Mouse (Mus musculus) heart, postnatal 0 days (tissue): ENCODE measurements around the gene Atp5g2. TPM values are rescaled to one million over a fixed set of nuclear protein-coding genes. Genes with fewer than 3 reads are reported as not detected.

ENCODE experiments used
- ATAC-seq: fragments of 200-750 bp; cut with Nextera tagmentation; 2 replicates; pipeline ENCODE4 v1.8.0; 2017; ENCODE audit warnings: low read depth, moderate number of reproducible peaks, moderate library complexity; ENCODE audit not compliant: insufficient read depth
- DNase-seq: peaks from one replicate; pipeline ENCODE4 v3.0.0-alpha.2; 2016; ENCODE audit warnings: low spot score
- H3K27ac ChIP-seq: fragments of 300-500 bp; sonication (generic); 2 replicates; pipeline ENCODE4 v1.5.1; 2014; ENCODE audit warnings: low read depth, mild to moderate bottlenecking
- H3K27me3 ChIP-seq: fragments of 300-500 bp; sonication (generic); 2 replicates; pipeline ENCODE4 v1.6.1; 2014; ENCODE audit warnings: low read length, mixed read lengths; ENCODE audit not compliant: control insufficient read depth, insufficient read depth
- H3K36me3 ChIP-seq: fragments of 300-500 bp; sonication (generic); replicated peaks from 2 replicates; pipeline ENCODE4 v1.6.1; 2014; ENCODE audit warnings: low read length, mixed read lengths; ENCODE audit not compliant: control insufficient read depth, insufficient read depth
- H3K4me1 ChIP-seq: fragments of 300-500 bp; sonication (generic); 2 replicates; pipeline ENCODE4 v1.6.1; 2014; ENCODE audit warnings: antibody characterized with exemption; ENCODE audit not compliant: control insufficient read depth, insufficient read depth
- H3K4me2 ChIP-seq: fragments of 300-500 bp; sonication (generic); 2 replicates; pipeline ENCODE4 v1.6.1; 2014; ENCODE audit warnings: low read depth, mild to moderate bottlenecking, low read length, moderate library complexity
- H3K4me3 ChIP-seq: fragments of 300-500 bp; sonication (generic); 2 replicates; pipeline ENCODE4 v1.5.1; 2014; ENCODE audit warnings: low read depth, low read length
- H3K9ac ChIP-seq: fragments of 300-500 bp; sonication (generic); replicated peaks from 2 replicates; pipeline ENCODE4 v1.6.1; 2014; ENCODE audit warnings: low read depth, low read length, mixed read lengths
- H3K9me3 ChIP-seq: fragments of 300-500 bp; sonication (generic); replicated peaks from 2 replicates; pipeline ENCODE4 v1.6.1; 2016; ENCODE audit warnings: low read length; ENCODE audit not compliant: control insufficient read depth
- CTCF ChIP-seq: IDR thresholded peaks from 2 replicates; pipeline ENCODE4 v1.5.1; 2016; ENCODE audit warnings: antibody characterized with exemption, control low read depth, low read depth
- EP300 ChIP-seq: IDR thresholded peaks from 2 replicates; pipeline ENCODE4 v1.6.1; 2016; ENCODE audit warnings: antibody characterized with exemption, low read depth
- WGBS: fragments of 180-500 bp; shearing (Covaris S2); extraction: QIAGEN DNeasy Blood & Tissue Kit; methylation state at CpG from one replicate; pipeline ENCODE4 v1.1.7; 2014; 5-methylcytosine and 5-hydroxymethylcytosine counted together
- polyA plus RNA-seq: library from polyadenylated mRNA; unstranded; fragments of >200 nt; fragmentation: Nextera tagmentation; extraction: Ambion mirVana; gene quantifications from 2 replicates; pipeline ENCODE4 v1.2.1, GENCODE M21; 2015
- total RNA-seq: library from RNA; depleted of rRNA; stranded (reverse); fragments of >200 nt; gene quantifications from 2 replicates; pipeline ENCODE4 v1.2.3, GENCODE M21; 2014; ENCODE audit warnings: low replicate concordance

Gene Atp5g2
- total and polyA plus RNA-seq, 2 experiments from 2014 or later: 108 to 377 TPM

DNA sequence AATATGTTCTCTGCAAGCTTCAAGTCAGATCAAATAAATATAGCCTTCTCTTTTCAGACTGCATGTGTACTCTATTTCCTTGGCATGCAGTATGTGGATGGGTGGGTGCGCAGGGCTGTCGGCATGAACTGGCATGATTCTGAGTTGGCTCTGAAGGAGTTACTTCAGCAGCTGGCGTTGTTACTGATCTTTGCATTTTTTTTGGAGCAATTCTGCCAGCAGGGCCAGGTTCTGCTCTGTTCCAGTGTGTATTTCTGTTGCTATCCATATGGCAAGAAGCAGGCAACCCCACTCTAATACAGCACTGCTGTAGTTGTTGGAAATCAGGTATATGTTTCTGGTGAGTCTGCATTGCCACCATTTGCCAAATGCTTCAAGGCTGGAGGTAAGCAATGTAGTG is 36.3 kb downstream of the Atp5g2 start:
- H3K27me3 ChIP-seq: no peaks in the 10 kb centered on the region
- no peaks in the 10 kb centered on the region for H3K36me3 ChIP-seq
- no peak overlapping the region for H3K4me2 ChIP-seq
- no peak for TF ChIP-seq EP300
- no peak for TF ChIP-seq CTCF
- DNase-seq: no peak
- H3K9ac ChIP-seq: no peak overlapping the region
- H3K27ac ChIP-seq: no peak overlapping the region
- no peak for ATAC-seq
- no peaks in the 10 kb centered on the region for H3K4me1 ChIP-seq
- no peak overlapping the region for H3K4me3 ChIP-seq
- H3K9me3 ChIP-seq: no peaks in the 10 kb centered on the region; the same call in 1 of the 2 replicates
- WGBS: 85% methylated on average over 3 of the region's 3 CpGs

GRCm38 (mm10) chr15:102634684-102635083 is 37.5 kb downstream of the Atp5g2 start:
- WGBS: 91% methylated on average over 8 of the region's 8 CpGs
- Histone ChIP-seq H3K4me3 (no peak overlapping the region), H3K9me3 (no peaks in the 10 kb centered on the region; the same call in 1 of the 2 replicates), H3K4me1 (no peaks in the 10 kb centered on the region), H3K4me2 (no peak overlapping the region), H3K36me3 (no peaks in the 10 kb centered on the region), H3K27ac (no peak overlapping the region), H3K27me3 (no peaks in the 10 kb centered on the region), H3K9ac (no peak overlapping the region)
- TF ChIP-seq EP300 (no peak), CTCF (no peak)
- DNase-seq (no peak), ATAC-seq (no peak)

GRCm38 (mm10) chr15:102625687-102626055 is 46.5 kb downstream of the Atp5g2 start:
- Histone ChIP-seq H3K27me3 (no peaks in the 10 kb centered on the region), H3K4me1 (peaks cover 13% of the 10 kb centered on the region), H3K9me3 (no peaks in the 10 kb centered on the region), H3K4me2 (peak overlapping the region; percentile 94), H3K9ac (peak overlapping the region; percentile 62), H3K4me3 (peak overlapping the region; percentile 60), H3K27ac (peak overlapping the region; percentile 95), H3K36me3 (no peaks in the 10 kb centered on the region)
- 2% methylated on average over 18 of the region's 18 CpGs for WGBS
- ATAC-seq (no peak; the same call in 1 of the 2 replicates), DNase-seq (no peak)
- TF ChIP-seq CTCF (no peak), EP300 (no peak)

DNA sequence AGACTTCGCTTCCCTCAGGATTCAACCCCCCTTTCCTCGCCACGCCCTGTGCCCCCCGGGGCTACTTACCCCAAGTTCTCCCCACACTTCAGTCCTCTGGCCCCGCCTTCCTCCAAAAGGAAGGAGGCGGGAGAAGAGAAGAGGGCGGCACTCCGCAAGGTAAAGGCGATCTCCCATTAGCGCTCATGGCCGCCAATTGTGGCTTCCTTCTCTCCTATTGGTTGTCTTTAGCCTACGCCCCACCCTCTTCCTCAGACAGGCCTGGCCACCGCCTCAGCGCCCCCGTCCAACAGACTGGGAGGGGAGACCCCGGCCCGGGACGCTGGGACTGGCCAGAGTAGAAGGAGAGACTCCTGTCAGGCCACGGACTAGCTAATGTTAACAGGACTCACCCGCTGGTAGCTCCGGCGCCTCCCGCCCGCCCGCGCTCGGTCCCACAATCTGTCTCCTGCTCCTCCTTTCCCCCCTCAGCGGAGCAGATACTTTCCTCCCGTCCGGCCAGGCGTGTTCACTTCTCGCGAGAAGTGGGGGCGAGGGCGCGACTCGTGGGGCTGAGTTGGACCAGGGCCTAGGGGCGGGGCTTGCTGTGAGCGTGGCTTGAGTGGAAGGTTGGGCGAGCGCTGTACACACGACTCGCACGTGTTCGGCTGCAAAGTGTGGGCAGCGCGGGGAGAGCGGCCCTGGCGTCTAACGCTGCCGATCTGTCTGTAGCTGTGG is 47.0 kb downstream of the Atp5g2 start, which contains the start of the genes Gm28047 and Atf7:
TSS of gene Gm28047 (minus strand) at position 98 of the 717 bp plus-strand sequence.
TSS of gene Atf7 (minus strand) at position 495 of the 717 bp plus-strand sequence.
- Histone ChIP-seq H3K4me2 (peak within 1 kb of the TSS; percentile 94), H3K36me3 (peaks cover 1% of the 10 kb centered on the region; the same call in 1 of the 2 replicates), H3K9ac (peak within 1 kb of the TSS; percentile 62), H3K27me3 (no peaks in the 10 kb centered on the region), H3K9me3 (no peaks in the 10 kb centered on the region), H3K27ac (peak within 1 kb of the TSS; percentile 95), H3K4me3 (peak within 1 kb of the TSS; percentile 60), H3K4me1 (peaks cover 13% of the 10 kb centered on the region)
- WGBS: under 1% methylated on average over 50 of the region's 51 CpGs
- TF ChIP-seq CTCF (no peak), EP300 (peak; percentile 55; the same call in 1 of the 2 replicates)
- peak; percentile 98 for DNase-seq
- peak; percentile 98 for ATAC-seq

DNA sequence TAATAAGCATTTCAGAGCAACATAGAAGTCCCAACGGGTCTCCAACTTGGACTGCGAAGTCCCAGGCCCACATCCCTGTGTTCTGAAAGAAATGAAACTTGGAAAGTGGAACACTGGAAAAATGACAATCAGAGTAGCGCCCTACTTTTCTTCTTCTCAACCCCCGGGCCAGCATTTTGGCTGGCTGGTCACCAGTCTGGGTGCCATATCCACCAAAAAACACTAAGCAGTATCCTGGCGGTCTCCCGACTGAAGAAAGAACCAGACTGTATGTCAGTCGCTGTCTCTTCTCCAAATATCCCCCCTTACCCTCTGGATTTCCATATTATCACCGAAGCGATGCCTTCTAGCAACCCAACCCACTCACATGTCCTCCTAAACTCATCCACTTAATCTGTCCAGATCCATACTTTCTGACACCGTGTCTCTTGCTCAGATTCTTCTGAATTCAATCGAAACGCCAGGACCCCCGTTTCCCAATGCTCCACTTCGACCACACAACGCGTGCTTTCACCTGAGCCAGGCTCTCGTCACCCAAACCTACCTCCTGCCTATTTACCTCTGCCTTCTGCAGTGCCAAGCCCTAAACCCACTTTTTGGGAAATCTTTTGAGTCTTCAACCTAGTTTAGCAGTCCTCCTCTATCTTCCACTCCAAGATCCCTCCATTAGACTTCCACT is 47.7 kb downstream of the Atp5g2 start:
- TF ChIP-seq CTCF (no peak), EP300 (no peak)
- Histone ChIP-seq H3K9ac (peak overlapping the region; percentile 62), H3K4me3 (peak overlapping the region; percentile 60), H3K4me1 (peaks cover 13% of the 10 kb centered on the region), H3K9me3 (no peaks in the 10 kb centered on the region), H3K36me3 (peaks cover 4% of the 10 kb centered on the region), H3K27ac (peak overlapping the region; percentile 95), H3K4me2 (peak overlapping the region; percentile 94), H3K27me3 (no peaks in the 10 kb centered on the region)
- WGBS: 1% methylated on average over 17 of the region's 17 CpGs
- peak; percentile 19 for DNase-seq
- no peak for ATAC-seq
